ENCODE assay signal across 8 mouse cellular contexts in the genomic region with DNA sequence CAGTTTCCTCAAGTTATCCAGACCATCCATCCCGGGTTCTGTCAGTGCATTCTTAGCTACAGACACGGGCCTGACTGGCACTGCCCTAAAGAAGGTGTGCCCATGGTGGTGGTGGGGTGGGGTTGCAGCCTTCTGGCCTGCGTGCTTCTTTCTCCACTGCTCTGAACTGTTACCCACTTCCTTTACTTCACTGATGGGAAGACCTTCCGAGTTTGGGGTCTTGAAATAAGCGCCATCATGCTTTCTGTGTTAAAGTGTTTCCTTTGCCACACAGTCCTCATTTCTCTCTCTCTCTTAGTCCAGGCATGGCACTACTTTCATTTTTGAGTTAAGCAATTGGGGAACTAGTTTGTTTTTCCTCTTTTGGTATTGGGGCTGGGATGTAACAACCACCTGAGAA. TPM values are rescaled to one million over a fixed set of nuclear protein-coding genes. Genes with fewer than 3 reads are reported as not detected.
DNase-seq lines count a peak whose midpoint lies in the region; ATAC-seq and TF ChIP-seq lines count a peak whose summit lies in the region.

No protein-coding gene starts in this region.

- H3K4me1 ChIP-seq in liver, adult 2 months (ENCODE audit: control insufficient read depth, insufficient read depth, low read length), result peaks cover 4% of the 10 kb centered on the region; the same call in 1 of the 2 replicates
- peaks cover 11% of the 10 kb centered on the region for H3K4me1 ChIP-seq in embryonic facial prominence, embryonic 10.5 days
- peaks cover 5% of the 10 kb centered on the region; the same call in 1 of the 2 replicates for H3K4me1 ChIP-seq in intestine, embryonic 14.5 days (replicated peaks; ENCODE audit: control insufficient read depth, insufficient read depth, low read length)

- 0 out of 2 replicates have a peak, but pooled peaks have one; percentile 40 for ATAC-seq in intestine, embryonic 14.5 days (replicated peaks; ENCODE audit: low FRiP score, low TSS enrichment, low read depth)
- peak; percentile 60 for ATAC-seq in monocyte, adult 5-6 weeks (replicated peaks; ENCODE audit: insufficient number of reproducible peaks, low FRiP score, low TSS enrichment, poor library complexity, severe bottlenecking)

- H3K4me2 ChIP-seq in intestine, embryonic 14.5 days (ENCODE audit: low read length), result peak overlapping the region; percentile 90

- H3K9me3 ChIP-seq in embryonic facial prominence, embryonic 10.5 days, result no peaks in the 10 kb centered on the region
- no peaks in the 10 kb centered on the region for H3K9me3 ChIP-seq in intestine, embryonic 14.5 days (ENCODE audit: control insufficient read depth, low read length)

- H3K36me3 ChIP-seq in liver, adult 2 months (ENCODE audit: control insufficient read depth, insufficient read depth, low read length), result no peaks in the 10 kb centered on the region
- H3K36me3 ChIP-seq in embryonic facial prominence, embryonic 10.5 days (replicated peaks), result no peaks in the 10 kb centered on the region
- no peaks in the 10 kb centered on the region for H3K36me3 ChIP-seq in intestine, embryonic 14.5 days (ENCODE audit: control insufficient read depth, insufficient read depth, low read length)

- H3K9ac ChIP-seq in liver, adult 2 months (ENCODE audit: low read depth, low read length), result no peak overlapping the region
- H3K9ac ChIP-seq in intestine, embryonic 14.5 days (ENCODE audit: low read length), result no peak overlapping the region

- H3K27me3 ChIP-seq in liver, adult 2 months (ENCODE audit: control insufficient read depth, insufficient read depth, low read length), result no peaks in the 10 kb centered on the region
- H3K27me3 ChIP-seq in embryonic facial prominence, embryonic 10.5 days (replicated peaks; ENCODE audit: low read depth, poor library complexity, severe bottlenecking), result no peaks in the 10 kb centered on the region
- no peaks in the 10 kb centered on the region for H3K27me3 ChIP-seq in intestine, embryonic 14.5 days (replicated peaks; ENCODE audit: control insufficient read depth, insufficient read depth, low read length)

- WGBS in liver, adult 2 months, result 59% methylated on average over 5 of the region's 5 CpGs
- WGBS in embryonic facial prominence, embryonic 10.5 days, result 52% methylated on average over 5 of the region's 5 CpGs
- WGBS in intestine, embryonic 14.5 days, result 30% methylated on average over 5 of the region's 5 CpGs

- H3K27ac ChIP-seq in liver, adult 2 months (replicated peaks; ENCODE audit: insufficient read depth, low read depth, low read length), result no peak overlapping the region
- 0 out of 2 replicates have a peak overlapping the region, but pooled peaks have one; percentile 86 for H3K27ac ChIP-seq in embryonic facial prominence, embryonic 10.5 days (replicated peaks)
- no peak overlapping the region for H3K27ac ChIP-seq in intestine, embryonic 14.5 days (ENCODE audit: low read depth)

- no peak for DNase-seq in liver, adult 2 months (ENCODE audit: extremely low read depth, low read depth, low spot score)
- DNase-seq in liver, result no peak
- DNase-seq in embryonic facial prominence, embryonic 10.5 days (ENCODE audit: low spot score), result no peak
- DNase-seq in intestine, embryonic 14.5 days (ENCODE audit: low spot score), result no peak
- no peak for DNase-seq in layer of hippocampus, adult 8-10 months (ENCODE audit: low spot score in 2 of 2)
- no peak for DNase-seq in right cerebral cortex, postnatal 36 days (ENCODE audit: low spot score in 2 of 2)
- no peak for DNase-seq in kidney, adult 9 months

- no peaks in the 10 kb centered on the region for H3K79me2 ChIP-seq in liver, adult 2 months (ENCODE audit: control insufficient read depth, insufficient read depth, low read length)

- 0 out of 2 replicates have a peak overlapping the region, but pooled peaks have one; percentile 13 for H3K4me3 ChIP-seq in liver, adult 2 months (ENCODE audit: insufficient read depth, low read depth, low read length)
- H3K4me3 ChIP-seq in embryonic facial prominence, embryonic 10.5 days, result peak overlapping the region; percentile 81
- peak overlapping the region; percentile 62; the same call in 1 of the 2 replicates for H3K4me3 ChIP-seq in intestine, embryonic 14.5 days (ENCODE audit: low read depth, low read length)

- TF ChIP-seq CTCF in liver, adult 2 months (IDR thresholded peaks at IDR 0.05; ENCODE audit: low read depth, low read length), result no peak

- no peak for TF ChIP-seq POLR2A in liver, adult 2 months (IDR thresholded peaks at IDR 0.05; ENCODE audit: extremely low read depth, insufficient read depth, low read length)

RNA-seq across cellular contexts. Expression of gene Snx10, which starts 1.3 kb away (rescaled TPM):
- total RNA-seq in liver, adult 2 months (2014; rRNA removed), result 22.0 and 33.7 TPM in 2 replicates
- polyA plus RNA-seq in liver, adult 2 months (2012; rRNA removed), result 3.7 and 4.2 TPM in 2 replicates
- 22.7 and 24.0 TPM in 2 replicates for polyA plus RNA-seq in embryonic facial prominence, embryonic 10.5 days (2016; fragmentation: Nextera tagmentation; extraction: Ambion mirVana)
- polyA plus RNA-seq in intestine, embryonic 14.5 days (2014; fragmentation: Nextera tagmentation; extraction: Ambion mirVana), result 16.4 and 18.0 TPM in 2 replicates
- total RNA-seq in monocyte, adult 5-6 weeks (2017), result 79.7 to 97.3 TPM (median 87.0 TPM) in 3 replicates
- 100 to 1,000 TPM in 3 of 4 experiments, 10 to 100 TPM in 1; 95.0 to 117 (median 110) TPM for total RNA-seq in layer of hippocampus, adult 8-10 months (2022)

RNA-seq across cellular contexts. Expression of gene Cbx3, which starts 54.8 kb away (rescaled TPM):
- total RNA-seq in liver, adult 2 months (2014; rRNA removed), result 37.7 and 42.0 TPM in 2 replicates
- 3.7 TPM in 2 replicates for polyA plus RNA-seq in liver, adult 2 months (2012; rRNA removed)
- 700 and 747 TPM in 2 replicates for polyA plus RNA-seq in embryonic facial prominence, embryonic 10.5 days (2016; fragmentation: Nextera tagmentation; extraction: Ambion mirVana)
- 454 and 475 TPM in 2 replicates for polyA plus RNA-seq in intestine, embryonic 14.5 days (2014; fragmentation: Nextera tagmentation; extraction: Ambion mirVana)
- total RNA-seq in monocyte, adult 5-6 weeks (2017), result 92.1 to 154 TPM (median 139 TPM) in 3 replicates
- 100 to 1,000 TPM; 129 to 143 (median 138) TPM for total RNA-seq in layer of hippocampus, adult 8-10 months (2022)

RNA-seq across cellular contexts. Expression of gene Hnrnpa2b1, which starts 55.3 kb away (rescaled TPM):
- 151 and 166 TPM in 2 replicates for total RNA-seq in liver, adult 2 months (2014; rRNA removed)
- polyA plus RNA-seq in liver, adult 2 months (2012; rRNA removed), result 43.8 and 49.2 TPM in 2 replicates
- 2,407 and 2,547 TPM in 2 replicates for polyA plus RNA-seq in embryonic facial prominence, embryonic 10.5 days (2016; fragmentation: Nextera tagmentation; extraction: Ambion mirVana)
- 967 and 1,019 TPM in 2 replicates for polyA plus RNA-seq in intestine, embryonic 14.5 days (2014; fragmentation: Nextera tagmentation; extraction: Ambion mirVana)
- total RNA-seq in monocyte, adult 5-6 weeks (2017), result 1,501 to 2,313 TPM (median 1,630 TPM) in 3 replicates
- total RNA-seq in layer of hippocampus, adult 8-10 months (2022), result 100 to 1,000 TPM; 429 to 500 (median 469) TPM

Comparison
In these comparisons a context has a peak if more than half of its experiments do, and no peak if none do; other contexts are left out.
1. H3K4me3 ChIP-seq: peak in every context shown above with its lines; median percentile 81 in embryonic facial prominence, embryonic 10.5 days; 62 in intestine, embryonic 14.5 days; 13 in liver, adult 2 months.